Mouse (Mus musculus) limb, embryonic 14.5 days (tissue): Measurements from ENCODE around the gene Akap13. TPM values are rescaled to one million over a fixed set of nuclear protein-coding genes. Genes with fewer than 3 reads are reported as not detected.

ENCODE experiments used
- ATAC-seq: fragments of 200-750 bp; cut with Nextera tagmentation; 2 replicates; pipeline ENCODE4 v1.8.0; 2017; ENCODE audit warnings: low read depth, moderate number of reproducible peaks, moderate TSS enrichment; ENCODE audit not compliant: low FRiP score
- DNase-seq: peaks from one replicate; pipeline ENCODE4 v3.0.0-alpha.2; 2015; ENCODE audit warnings: low spot score
- H3K27ac ChIP-seq: fragments of 300-500 bp; sonication (generic); replicated peaks from 2 replicates; pipeline ENCODE4 v1.5.1; 2014; ENCODE audit warnings: low read depth, mild to moderate bottlenecking, low read length, moderate library complexity, mixed read lengths
- H3K27me3 ChIP-seq: fragments of 300-500 bp; sonication (generic); 2 replicates; pipeline ENCODE4 v1.6.1; 2014; ENCODE audit warnings: low read length, mixed read lengths; ENCODE audit not compliant: control insufficient read depth, insufficient read depth
- H3K36me3 ChIP-seq: fragments of 300-500 bp; sonication (generic); 2 replicates; pipeline ENCODE4 v1.6.1; 2014; ENCODE audit warnings: mild to moderate bottlenecking, low read length, moderate library complexity, mixed read lengths; ENCODE audit not compliant: control insufficient read depth, insufficient read depth
- H3K4me1 ChIP-seq: fragments of 300-500 bp; sonication (generic); 2 replicates; pipeline ENCODE4 v1.6.1; 2014; ENCODE audit warnings: antibody characterized with exemption, low read length, mixed read lengths; ENCODE audit not compliant: control insufficient read depth, insufficient read depth
- H3K4me2 ChIP-seq: fragments of 300-500 bp; sonication (generic); replicated peaks from 2 replicates; pipeline ENCODE4 v1.6.1; 2014; ENCODE audit warnings: low read depth, mild to moderate bottlenecking, low read length, moderate library complexity; ENCODE audit not compliant: severe bottlenecking
- H3K4me3 ChIP-seq: fragments of 300-500 bp; sonication (generic); replicated peaks from 2 replicates; pipeline ENCODE4 v1.5.1; 2014; ENCODE audit warnings: low read length
- H3K9ac ChIP-seq: fragments of 300-500 bp; sonication (generic); 2 replicates; pipeline ENCODE4 v1.6.1; 2014; ENCODE audit warnings: mild to moderate bottlenecking, low read depth, low read length, moderate library complexity; ENCODE audit not compliant: severe bottlenecking
- H3K9me3 ChIP-seq: fragments of 300-500 bp; sonication (generic); 2 replicates; pipeline ENCODE4 v1.6.1; 2016; ENCODE audit warnings: low read length; ENCODE audit not compliant: control insufficient read depth
- POLR2A ChIP-seq: fragments of 200-500 bp; IDR thresholded peaks from 2 replicates; pipeline ENCODE4 v1.8.0; 2012; ENCODE audit warnings: inconsistent platforms, mild to moderate bottlenecking, moderate library complexity, borderline replicate concordance; ENCODE audit not compliant: insufficient read depth, insufficient read length; ENCODE audit errors: extremely low read depth
- WGBS: fragments of 180-500 bp; shearing (Covaris S2); extraction: QIAGEN DNeasy Blood & Tissue Kit; methylation state at CpG from one replicate; pipeline ENCODE4 v1.1.7; 2014; 5-methylcytosine and 5-hydroxymethylcytosine counted together
- polyA plus RNA-seq, 2 experiments: library from polyadenylated mRNA; depleted of rRNA in 1 of 2; stranded (reverse) in 1 of 2; unstranded in 1 of 2; fragments of >200 nt; fragmentation: Nextera tagmentation in 1 of 2; extraction: Ambion mirVana in 1 of 2; gene quantifications; 2 replicates each; pipeline versions ENCODE4 v1.2.1 to v1.2.3; 2012 to 2014

The Akap13 gene
- polyA plus RNA-seq, 2 experiments = 18.7 to 51.4 TPM

- H3K4me1 ChIP-seq = no peaks in the 10 kb centered on the region
- no peak overlapping the region for H3K9ac ChIP-seq
- H3K27me3 ChIP-seq = no peaks in the 10 kb centered on the region
- no peak for TF ChIP-seq POLR2A
- H3K36me3 ChIP-seq = peaks cover 13% of the 10 kb centered on the region
- H3K4me2 ChIP-seq = no peak overlapping the region
- 94% methylated on average over 6 of the region's 6 CpGs for whole genome bisulfite sequencing
- no peak overlapping the region for H3K4me3 ChIP-seq
- ATAC-seq (no peak), DNase-seq (no peak)
- H3K27ac ChIP-seq = no peak overlapping the region
- no peaks in the 10 kb centered on the region for H3K9me3 ChIP-seq
Observed at GRCm38 (mm10) chr7:75667531-75667930, 212.2 kb downstream of the Akap13 start.

- H3K9ac ChIP-seq = no peak overlapping the region
- H3K4me3 ChIP-seq = no peak overlapping the region
- 46% methylated on average over 1 of the region's 1 CpGs for WGBS
- ATAC-seq = no peak
- H3K9me3 ChIP-seq = no peaks in the 10 kb centered on the region
- no peak for TF ChIP-seq POLR2A
- no peak overlapping the region for H3K27ac ChIP-seq
- no peak for DNase-seq
- H3K36me3 ChIP-seq = peaks cover 13% of the 10 kb centered on the region
- H3K27me3 ChIP-seq = no peaks in the 10 kb centered on the region
- no peak overlapping the region for H3K4me2 ChIP-seq
- H3K4me1 ChIP-seq = no peaks in the 10 kb centered on the region
Observed at GRCm38 (mm10) chr7:75668396-75668795, 213.1 kb downstream of the Akap13 start.

- no peaks in the 10 kb centered on the region for H3K27me3 ChIP-seq
- no peaks in the 10 kb centered on the region for H3K9me3 ChIP-seq
- H3K36me3 ChIP-seq = peaks cover 6% of the 10 kb centered on the region; the same call in 1 of the 2 replicates
- H3K4me2 ChIP-seq = no peak overlapping the region
- H3K9ac ChIP-seq = no peak overlapping the region
- WGBS = 58% methylated on average over 6 of the region's 6 CpGs
- ATAC-seq (no peak), DNase-seq (no peak)
- no peak overlapping the region for H3K27ac ChIP-seq
- no peak for TF ChIP-seq POLR2A
- H3K4me3 ChIP-seq = no peak overlapping the region
- no peaks in the 10 kb centered on the region for H3K4me1 ChIP-seq
Observed at GRCm38 (mm10) chr7:75669416-75669815, 214.1 kb downstream of the Akap13 start.

GRCm38 (mm10) chr7:75679631-75680030, 224.3 kb downstream of the Akap13 start:
- 89% methylated on average over 9 of the region's 9 CpGs for WGBS
- H3K4me3 ChIP-seq = no peak overlapping the region
- no peaks in the 10 kb centered on the region for H3K9me3 ChIP-seq

GRCm38 (mm10) chr7:75682901-75683300, 227.6 kb downstream of the Akap13 start:
- H3K9ac ChIP-seq = no peak overlapping the region
- no peak for TF ChIP-seq POLR2A
- H3K4me3 ChIP-seq = no peak overlapping the region
- no peaks in the 10 kb centered on the region for H3K9me3 ChIP-seq
- H3K4me1 ChIP-seq = 0 out of 2 replicates have a peak, but pooled peaks cover 3% of the 10 kb centered on the region
- DNase-seq (peak; percentile 6), ATAC-seq (no peak)
- peaks cover 15% of the 10 kb centered on the region for H3K36me3 ChIP-seq
- no peaks in the 10 kb centered on the region for H3K27me3 ChIP-seq
- H3K27ac ChIP-seq = no peak overlapping the region
- H3K4me2 ChIP-seq = no peak overlapping the region
- 60% methylated on average over 1 of the region's 1 CpGs for WGBS

More at GRCm38 (mm10) chr7:75679631-75680030, 224.3 kb downstream of the Akap13 start:
- H3K9ac ChIP-seq = no peak overlapping the region
- H3K36me3 ChIP-seq = peaks cover 15% of the 10 kb centered on the region
- H3K4me1 ChIP-seq = 0 out of 2 replicates have a peak, but pooled peaks cover 3% of the 10 kb centered on the region
- no peak overlapping the region for H3K4me2 ChIP-seq
- no peak overlapping the region for H3K27ac ChIP-seq
- no peak for DNase-seq
- TF ChIP-seq POLR2A = no peak
- no peak for ATAC-seq
- H3K27me3 ChIP-seq = no peaks in the 10 kb centered on the region

- ATAC-seq (no peak), DNase-seq (no peak)
- Histone ChIP-seq H3K4me3 (no peak overlapping the region), H3K9me3 (no peaks in the 10 kb centered on the region), H3K36me3 (peaks cover 15% of the 10 kb centered on the region), H3K4me2 (no peak overlapping the region), H3K27ac (no peak overlapping the region), H3K9ac (no peak overlapping the region), H3K4me1 (0 out of 2 replicates have a peak, but pooled peaks cover 3% of the 10 kb centered on the region), H3K27me3 (no peaks in the 10 kb centered on the region)
- no peak for TF ChIP-seq POLR2A
- WGBS = 33% methylated on average over 6 of the region's 6 CpGs
Observed at GRCm38 (mm10) chr7:75683410-75683809, 228.1 kb downstream of the Akap13 start.
